Mouse (Mus musculus): ENCODE results near the gene Rccd1.
"Not testable (repeated sequence)": the region's sequence is repeated elsewhere in the genome, so short reads cannot be mapped to it uniquely, and the experiment has no call there.

Gene Rccd1

GRCm38 (mm10) chr7:80343270-80344018 lies 19.2 kb upstream of the Rccd1 start:
- no peak for DNase-seq

DNA sequence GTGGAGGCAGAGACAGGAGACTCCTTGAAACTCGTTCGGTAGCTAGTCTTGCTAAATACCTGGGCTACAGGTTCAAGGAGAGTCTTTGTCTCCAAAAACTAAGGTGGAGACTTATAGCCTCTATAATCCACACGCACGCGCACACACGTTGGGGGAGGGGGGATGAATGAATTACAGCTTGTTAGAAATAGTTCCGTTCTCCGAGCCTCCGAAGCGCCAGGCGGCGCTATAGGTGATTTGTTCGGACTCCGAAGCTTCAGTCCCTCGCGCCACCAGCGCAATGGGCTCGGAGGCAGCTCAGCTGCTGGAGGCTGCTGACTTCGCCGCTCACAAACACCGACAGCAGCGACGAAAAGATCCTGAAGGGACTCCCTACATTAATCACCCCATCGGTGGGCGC lies 18.6 kb upstream of the Rccd1 start, which contains the start of gene Hddc3:
Hddc3 (plus strand) TSS at position 247 of the 400 bp plus-strand sequence.
- DNase-seq = peak; percentile 94

DNA sequence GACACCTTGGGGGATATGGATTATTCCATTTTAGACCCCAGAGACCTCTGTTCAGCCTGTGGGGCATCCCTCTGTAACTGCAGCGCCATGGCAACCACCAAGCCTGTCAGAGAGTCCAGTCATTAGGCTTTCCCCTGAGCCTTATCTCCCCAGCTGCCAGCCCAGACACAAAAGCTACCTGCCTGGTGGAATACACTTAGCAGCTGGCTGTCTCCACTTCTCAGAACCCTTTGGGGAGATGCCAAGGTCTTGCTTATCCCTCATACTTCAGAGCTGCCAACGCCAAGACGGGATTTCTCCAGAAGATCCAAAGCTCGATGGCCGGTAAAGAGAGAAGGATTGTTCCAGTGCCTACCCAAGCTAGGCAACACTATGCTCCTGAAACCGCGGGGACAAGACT lies 17.5 kb upstream of the Rccd1 start:
- DNase-seq = no peak

DNA sequence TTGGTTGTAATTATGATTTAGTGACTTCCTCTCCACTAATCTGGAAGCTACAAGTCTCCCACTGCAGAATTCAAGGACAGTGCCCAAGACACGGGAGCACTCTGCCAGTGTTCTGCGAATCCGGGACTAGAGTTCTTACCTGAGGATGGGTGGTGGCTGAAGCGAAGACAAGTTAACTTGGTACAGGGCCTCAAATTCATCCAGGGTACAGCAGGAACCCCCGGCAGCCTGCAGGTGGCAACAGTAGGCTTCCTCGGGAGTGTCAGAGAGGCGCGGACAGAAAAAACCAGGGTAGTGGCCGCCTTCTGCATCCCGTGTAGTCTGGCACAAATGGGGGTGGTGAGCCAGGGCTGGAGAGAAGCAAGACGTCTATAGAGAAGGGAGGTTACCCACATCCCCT lies 16.5 kb upstream of the Rccd1 start, which contains the start of gene Unc45a:
Unc45a (minus strand) TSS at position 213 of the 400 bp plus-strand sequence.
- peak; percentile 67 for DNase-seq

GRCm38 (mm10) chr7:80339793-80340628 lies 15.8 kb upstream of the Rccd1 start:
- DNase-seq = peak; percentile 98

GRCm38 (mm10) chr7:80339371-80339770 lies 15.1 kb upstream of the Rccd1 start:
- DNase-seq = no peak

DNA sequence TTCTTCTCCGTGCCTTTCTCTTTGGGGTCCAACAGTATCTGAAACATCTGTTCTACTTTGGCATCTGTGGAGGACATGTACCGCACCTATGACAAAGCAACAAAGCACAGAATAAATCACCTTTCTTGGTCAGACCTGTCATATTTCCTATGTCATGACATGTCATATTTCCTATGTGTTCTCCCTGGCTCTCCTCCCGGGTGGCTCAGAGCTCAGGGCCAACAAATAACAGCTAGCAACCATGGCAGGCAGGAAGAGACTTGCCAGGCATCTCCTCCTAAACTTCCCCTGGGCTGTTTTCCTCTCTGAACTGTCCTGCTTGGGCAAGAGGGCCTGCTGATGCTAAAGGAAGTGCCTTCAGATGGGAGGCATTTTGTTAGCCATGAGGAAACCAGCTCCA lies 12.7 kb upstream of the Rccd1 start:
- no peak for DNase-seq

- no peak for DNase-seq
Observed at GRCm38 (mm10) chr7:80334848-80335247, 10.6 kb upstream of the Rccd1 start.

DNA sequence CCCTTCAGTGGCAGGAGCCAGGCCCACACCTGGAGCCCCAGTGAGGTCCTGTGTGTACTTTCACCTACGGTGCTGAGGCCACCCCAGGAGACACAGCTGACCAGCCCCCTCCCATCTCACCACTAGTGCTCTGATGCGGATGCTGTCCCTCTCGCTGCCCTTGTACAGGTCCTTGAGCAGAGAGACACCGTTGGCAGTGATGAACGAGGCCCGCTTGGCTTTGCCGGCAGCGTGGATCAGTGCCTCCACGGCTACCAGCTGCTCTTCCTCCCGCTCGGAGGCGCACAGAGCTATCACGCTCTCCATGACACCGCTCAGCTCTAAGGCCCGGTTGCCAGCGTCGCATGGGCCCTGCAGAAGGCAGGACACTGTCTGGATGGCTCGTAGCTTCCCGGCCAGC lies 7.2 kb upstream of the Rccd1 start:
- peak; percentile 20 for DNase-seq

DNA sequence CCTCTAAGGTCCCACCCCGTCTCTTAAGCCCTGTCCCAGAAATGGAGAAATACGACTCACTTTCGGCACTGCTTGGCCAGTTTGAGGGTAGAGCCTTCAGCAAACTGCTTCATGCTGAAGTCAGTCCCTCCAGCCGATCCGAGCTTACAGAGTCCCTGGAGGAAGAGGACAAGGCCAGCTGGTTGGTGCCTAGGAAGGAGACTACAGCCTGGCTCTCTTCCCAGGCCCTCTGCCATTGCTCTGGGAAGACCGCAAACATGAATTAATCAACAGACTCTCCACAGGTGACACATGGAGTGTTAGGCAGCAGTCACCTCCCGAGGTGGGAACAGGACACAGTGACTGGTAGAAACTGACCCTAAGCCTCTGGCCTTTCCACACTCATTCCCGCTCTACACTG lies 6.0 kb upstream of the Rccd1 start:
- DNase-seq = peak; percentile 41

DNA sequence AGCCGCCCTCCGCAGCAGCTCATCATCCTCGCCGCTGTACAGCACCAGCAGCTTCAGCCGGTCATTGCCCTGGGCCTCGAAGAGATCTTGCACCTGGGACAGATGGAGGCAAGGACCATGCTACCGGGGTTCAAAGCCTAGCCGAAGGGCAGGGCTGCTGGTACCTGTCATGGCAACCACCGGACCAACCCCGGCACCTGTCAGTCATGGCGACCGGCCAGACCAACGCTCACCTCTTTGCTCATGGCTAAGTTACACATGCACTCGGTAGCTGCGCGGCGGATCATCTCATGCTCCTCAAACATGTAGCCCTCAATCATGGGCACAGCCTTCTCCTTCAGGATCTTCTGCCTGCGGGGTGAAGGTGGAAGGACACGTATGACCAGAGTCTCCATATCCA lies 1.8 kb upstream of the Rccd1 start:
- DNase-seq = peak; percentile 52

- DNase-seq = peak; percentile 32
Observed at GRCm38 (mm10) chr7:80325292-80325868, 1.1 kb upstream of the Rccd1 start.

- DNase-seq = not testable (repeated sequence)
Observed at GRCm38 (mm10) chr7:80324816-80325119, 514 bp upstream of the Rccd1 start.

DNA sequence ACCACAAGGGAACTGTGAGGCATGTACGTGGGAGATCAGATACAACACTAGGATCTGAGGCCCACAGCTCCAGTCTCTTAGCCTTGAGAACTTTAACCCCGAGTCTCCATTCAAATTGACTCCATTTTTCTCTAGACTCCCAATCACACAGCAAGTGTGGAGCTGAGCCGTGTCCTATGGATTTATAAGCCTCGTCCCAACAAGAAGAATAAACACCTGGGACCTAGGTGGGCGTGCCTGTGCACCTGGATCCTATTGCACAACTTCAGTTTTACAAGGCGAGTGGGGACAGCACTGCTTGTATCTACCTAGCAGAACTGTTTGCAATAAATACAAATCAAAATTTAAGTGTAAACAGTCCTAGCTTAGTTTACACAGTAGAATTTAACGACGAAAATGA lies 918 bp downstream of the Rccd1 start:
- peak; percentile 21 for DNase-seq

DNA sequence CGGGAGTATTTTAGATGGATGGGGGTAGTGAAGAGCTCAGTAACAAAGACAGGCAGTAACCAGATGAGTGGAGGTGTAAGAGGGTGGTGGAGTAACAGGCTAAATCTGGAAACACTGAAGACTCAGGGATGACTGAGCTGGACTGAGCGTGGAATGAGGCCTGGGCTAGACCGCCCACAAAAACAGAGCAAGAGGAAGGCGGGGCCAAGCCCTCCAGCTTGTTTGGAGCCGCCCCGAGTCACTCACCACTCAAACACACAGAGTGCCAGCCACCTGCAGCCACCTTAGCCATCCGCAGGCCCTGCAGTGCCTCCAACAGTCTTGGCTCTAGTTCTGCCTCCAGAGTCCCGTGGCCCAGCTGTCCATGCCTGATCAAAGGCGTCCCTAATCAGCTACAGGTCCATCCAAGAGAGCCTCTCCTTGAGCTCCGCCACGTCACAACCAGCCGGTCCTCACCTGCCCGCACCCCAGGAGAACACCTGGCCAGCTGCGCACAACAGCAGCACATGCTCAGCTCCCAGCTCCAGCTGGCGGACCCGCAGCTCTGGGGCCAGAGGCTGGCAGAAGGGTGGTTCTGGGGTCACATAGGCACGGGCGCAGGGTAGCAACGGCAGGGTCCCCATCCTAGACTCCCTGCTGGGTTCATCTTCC lies 4.3 kb downstream of the Rccd1 start:
- DNase-seq = no peak

- DNase-seq = no peak
Observed at GRCm38 (mm10) chr7:80318670-80319069, 5.6 kb downstream of the Rccd1 start.

DNA sequence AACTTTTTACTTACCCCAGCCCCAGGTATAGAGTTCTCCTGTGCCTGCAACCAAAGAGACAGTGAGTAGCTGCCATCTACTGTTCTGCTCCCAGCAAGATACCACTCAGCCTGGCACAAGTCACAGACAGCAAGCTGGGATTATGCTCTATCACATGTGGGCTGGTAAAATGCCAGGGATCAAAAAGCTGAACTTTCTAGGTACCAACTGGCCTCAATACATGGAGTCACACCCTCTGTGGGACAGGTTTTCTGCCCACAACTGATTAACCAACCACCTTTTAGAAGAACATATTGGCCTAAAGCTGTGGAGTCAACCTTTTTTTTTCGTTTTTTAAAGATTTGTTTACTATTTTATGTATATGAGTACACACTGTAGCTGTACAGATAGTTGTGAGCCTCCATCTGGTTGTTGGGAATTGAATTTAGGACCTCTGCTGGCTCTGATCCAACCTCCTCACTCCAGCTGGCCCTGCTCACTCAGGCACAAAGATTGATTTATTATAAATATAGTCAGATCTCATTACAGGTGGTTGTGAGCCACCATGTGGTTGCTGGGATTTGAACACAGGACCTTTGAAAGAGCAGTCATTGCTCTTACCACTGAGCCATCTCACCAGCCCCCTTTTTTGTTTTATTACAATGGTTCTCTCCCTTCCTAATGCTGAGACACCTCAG lies 6.7 kb downstream of the Rccd1 start:
- no peak for DNase-seq

DNA sequence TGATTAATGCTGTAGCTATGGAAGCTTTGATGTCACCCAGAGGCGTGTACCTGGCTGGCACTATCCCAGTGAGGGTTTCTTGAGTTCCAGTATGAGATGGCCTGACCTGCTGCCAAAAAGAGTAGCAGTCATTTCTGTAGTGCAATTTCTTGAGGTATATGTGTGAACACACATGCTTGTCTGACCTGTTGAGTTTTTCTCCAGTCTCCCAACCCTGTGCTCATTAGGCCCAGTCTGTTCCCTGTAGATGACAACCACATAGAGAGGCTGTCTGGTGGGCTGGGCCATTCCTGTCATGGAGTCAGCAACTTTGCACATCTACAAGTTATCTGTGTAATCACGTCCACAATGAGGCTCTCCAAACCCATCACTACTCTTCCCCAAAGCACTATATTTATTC lies 8.5 kb downstream of the Rccd1 start:
- DNase-seq = no peak

- no peak for DNase-seq
Observed at GRCm38 (mm10) chr7:80310771-80311170, 13.5 kb downstream of the Rccd1 start.

- no peak for DNase-seq
Observed at GRCm38 (mm10) chr7:80307766-80308165, 16.5 kb downstream of the Rccd1 start.

DNA sequence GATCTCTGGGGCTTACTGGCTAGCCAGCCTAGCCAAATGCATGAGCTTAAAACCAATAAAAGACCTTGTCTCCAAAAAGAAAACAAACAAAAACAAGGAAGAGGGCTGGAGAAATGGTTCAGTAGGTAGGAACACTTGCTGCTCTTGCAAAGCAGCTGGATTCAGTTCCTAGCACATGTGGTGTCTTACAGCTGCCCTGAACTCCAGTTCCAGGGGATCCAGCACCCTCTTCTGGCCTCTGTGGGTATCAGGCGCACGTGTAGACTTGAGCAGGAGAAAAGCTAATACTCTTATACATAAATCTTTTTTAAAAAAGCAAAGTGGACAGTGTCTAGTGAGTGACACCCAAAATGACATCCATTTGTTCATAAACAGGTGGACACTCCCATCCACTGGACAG lies 22.7 kb downstream of the Rccd1 start:
- DNase-seq = no peak

DNA sequence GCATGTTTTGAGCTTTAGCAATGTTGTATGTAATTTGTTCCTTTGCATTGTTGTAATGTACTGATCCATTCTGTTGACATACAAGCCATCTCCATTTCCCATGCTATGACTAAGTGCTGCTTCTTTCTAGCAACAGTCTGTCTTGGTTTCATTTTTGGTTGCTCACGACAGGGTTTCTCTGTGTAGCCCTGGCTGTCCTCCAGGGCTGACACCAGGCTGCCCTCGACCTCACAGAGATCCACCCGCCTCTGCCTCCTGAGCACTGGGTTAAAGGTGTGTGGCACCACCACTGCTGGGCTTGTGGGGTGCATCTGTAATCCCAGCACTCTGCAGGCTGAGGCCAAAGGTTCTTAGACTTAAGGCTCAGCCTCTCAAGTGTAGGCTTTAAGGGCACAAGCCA lies 24.7 kb downstream of the Rccd1 start:
- DNase-seq = no peak

DNA sequence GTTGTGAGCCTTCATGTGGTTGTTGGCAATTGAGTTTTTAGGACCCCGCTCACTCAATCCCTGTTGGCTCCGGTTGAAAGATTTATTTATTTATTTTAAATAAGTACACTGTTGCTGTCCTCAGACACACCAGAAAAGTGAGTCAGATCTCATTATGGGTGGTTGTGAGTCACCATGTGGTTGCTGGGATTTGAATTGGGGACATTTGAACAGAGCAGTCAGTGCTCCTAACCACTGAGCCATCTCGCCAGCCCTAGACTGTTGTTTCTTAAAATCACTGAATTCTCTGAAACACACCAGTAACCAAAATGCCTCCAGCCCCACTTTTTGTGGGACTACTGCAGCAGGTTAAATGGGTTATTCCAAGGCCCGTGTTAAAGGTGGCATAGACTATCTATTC lies 25.5 kb downstream of the Rccd1 start:
- DNase-seq = no peak

Data from cerebellum, adult 11 months (tissue).